Mouse (Mus musculus) cortical plate, adult 2 months (tissue): ENCODE results near the gene Rab43. TPM values are rescaled to one million over a fixed set of nuclear protein-coding genes. Genes with fewer than 3 reads are reported as not detected.
"Not testable (repeated sequence)": the region's sequence is repeated elsewhere in the genome, so short reads cannot be mapped to it uniquely, and the experiment has no call there.

Source experiments
- H3K27ac ChIP-seq: fragments of 200-500 bp; 2 replicates; pipeline ENCODE4 v1.5.1; 2012; ENCODE audit warnings: low read length, control low read depth, inconsistent platforms; ENCODE audit not compliant: insufficient read depth
- H3K4me1 ChIP-seq: fragments of 200-500 bp; 2 replicates; pipeline ENCODE4 v1.6.1; 2011; ENCODE audit warnings: low read length; ENCODE audit not compliant: control insufficient read depth, insufficient read depth
- H3K4me3 ChIP-seq: fragments of 200-500 bp; 2 replicates; pipeline ENCODE4 v1.5.1; 2011; ENCODE audit warnings: mild to moderate bottlenecking, low read length, control low read depth; ENCODE audit not compliant: insufficient read depth
- CTCF ChIP-seq: fragments of 200-500 bp; IDR thresholded peaks from 2 replicates; pipeline ENCODE4 v1.5.1; 2011; ENCODE audit warnings: mild to moderate bottlenecking, control low read depth, low read length; ENCODE audit not compliant: insufficient read depth; ENCODE audit errors: extremely low read depth
- POLR2A ChIP-seq: fragments of 200-500 bp; IDR thresholded peaks from 2 replicates; pipeline ENCODE4 v1.6.1; 2011; ENCODE audit warnings: mild to moderate bottlenecking, low read length, control low read depth; ENCODE audit not compliant: insufficient read depth; ENCODE audit errors: extremely low read depth
- polyA plus RNA-seq: library from polyadenylated mRNA; depleted of rRNA; stranded (reverse); fragments of >200 nt; gene quantifications from 2 replicates; pipeline ENCODE4 v1.2.3, GENCODE M21; 2012

Rab43 gene
- polyA plus RNA-seq, 1 experiment, result 14.4 TPM

GRCm38 (mm10) chr6:87775588-87776245, 36.2 kb downstream of the Rab43 start:
- H3K4me1 ChIP-seq, result no peaks in the 10 kb centered on the region
- no peak overlapping the region for H3K4me3 ChIP-seq
- no peak for TF ChIP-seq CTCF
- TF ChIP-seq POLR2A, result no peak
- H3K27ac ChIP-seq, result no peak overlapping the region

- Histone ChIP-seq H3K4me1 (no peaks in the 10 kb centered on the region), H3K27ac (no peak overlapping the region), H3K4me3 (no peak overlapping the region)
- TF ChIP-seq CTCF (no peak), POLR2A (no peak)
Observed at GRCm38 (mm10) chr6:87774909-87775308, 37.1 kb downstream of the Rab43 start.

DNA sequence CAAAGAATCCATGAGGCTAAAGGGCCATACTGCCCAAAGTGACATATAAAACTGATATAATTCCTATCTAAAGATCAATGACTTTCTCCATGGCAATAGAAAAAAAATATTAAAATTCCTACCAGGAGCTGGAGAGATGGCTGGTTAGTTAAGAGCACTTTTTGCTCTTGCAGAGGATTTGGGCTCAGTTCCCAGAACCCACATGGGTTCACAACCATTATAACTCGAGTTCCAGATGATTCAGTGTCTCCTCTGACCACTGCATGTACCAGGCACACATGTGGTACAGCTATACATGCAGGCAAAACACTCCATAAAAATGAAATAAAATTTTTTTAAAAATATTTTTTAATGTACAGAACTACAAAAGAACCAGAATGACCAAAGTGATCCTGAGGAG, 37.5 kb downstream of the Rab43 start:
- TF ChIP-seq POLR2A (no peak), CTCF (no peak)
- Histone ChIP-seq H3K27ac (no peak overlapping the region), H3K4me1 (no peaks in the 10 kb centered on the region), H3K4me3 (no peak overlapping the region)

GRCm38 (mm10) chr6:87770626-87771025, 41.3 kb downstream of the Rab43 start:
- TF ChIP-seq CTCF, result peak; percentile 35; the same call in 1 of the 2 replicates
- TF ChIP-seq POLR2A, result no peak
- Histone ChIP-seq H3K27ac (no peak overlapping the region), H3K4me3 (no peak overlapping the region), H3K4me1 (no peaks in the 10 kb centered on the region)

DNA sequence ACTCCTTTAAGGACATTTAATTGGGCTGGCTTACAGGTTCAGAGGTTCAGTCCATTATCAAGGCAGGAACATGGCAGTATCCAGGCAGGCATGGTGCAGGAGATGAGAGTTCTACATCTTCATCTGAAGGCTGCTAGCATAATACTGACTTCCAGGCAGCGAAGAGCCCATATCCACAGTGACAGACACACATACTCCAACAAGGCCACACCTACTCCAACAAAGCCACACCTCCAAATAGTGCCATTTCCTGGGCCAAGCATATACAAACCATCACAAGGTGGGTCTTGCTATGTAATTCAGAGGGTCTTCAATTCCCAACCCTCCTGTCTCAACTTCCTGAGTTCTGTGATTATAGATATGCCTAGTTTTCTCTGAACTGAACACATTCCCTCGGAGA, 47.7 kb downstream of the Rab43 start:
- not testable (repeated sequence) for H3K27ac ChIP-seq, H3K4me1 ChIP-seq, H3K4me3 ChIP-seq

DNA sequence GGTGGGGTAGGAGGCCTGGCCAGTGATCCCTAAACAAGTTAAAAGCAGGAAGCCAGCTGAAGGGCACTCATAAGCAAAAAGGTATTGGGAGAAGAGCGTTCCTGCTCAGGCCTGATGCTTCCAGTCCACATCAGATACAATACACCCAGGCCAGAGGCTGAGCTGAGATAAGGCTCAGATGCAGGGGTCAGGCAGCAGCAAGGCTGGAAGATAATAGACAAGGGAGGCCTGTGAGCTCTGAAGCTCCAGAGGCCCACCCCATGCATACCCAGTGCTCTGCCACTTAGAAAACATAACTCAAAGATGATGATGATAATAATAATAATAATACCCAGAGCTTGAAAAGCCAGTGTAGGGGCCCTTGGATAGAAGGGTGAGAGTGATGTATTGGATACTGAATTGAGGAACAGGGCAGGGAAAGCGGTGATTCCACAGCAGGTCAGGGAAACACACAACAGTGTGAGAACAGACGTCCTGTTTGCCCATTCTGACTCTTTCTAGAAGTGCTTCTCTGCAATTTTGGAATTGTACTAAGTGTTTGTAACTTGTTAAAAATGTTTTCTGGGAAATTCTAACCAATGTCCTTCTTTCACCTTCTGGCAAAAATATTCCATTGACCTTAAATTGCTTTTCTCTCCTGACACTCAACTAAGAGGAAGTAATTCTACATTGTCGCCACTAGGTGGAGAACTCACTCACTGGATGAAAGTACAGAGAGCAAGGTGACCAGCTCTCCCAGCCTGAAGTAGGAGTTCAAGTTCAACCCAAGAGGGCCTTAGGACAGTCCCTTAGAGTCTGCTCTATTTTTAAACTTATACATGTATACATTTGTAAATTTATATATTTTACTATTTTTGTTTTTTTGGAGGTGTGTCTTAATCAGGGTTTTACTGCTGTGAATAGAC, 48.3 kb downstream of the Rab43 start:
- H3K4me1 ChIP-seq, result no peaks in the 10 kb centered on the region
- TF ChIP-seq CTCF, result peak; percentile 53
- TF ChIP-seq POLR2A, result no peak

DNA sequence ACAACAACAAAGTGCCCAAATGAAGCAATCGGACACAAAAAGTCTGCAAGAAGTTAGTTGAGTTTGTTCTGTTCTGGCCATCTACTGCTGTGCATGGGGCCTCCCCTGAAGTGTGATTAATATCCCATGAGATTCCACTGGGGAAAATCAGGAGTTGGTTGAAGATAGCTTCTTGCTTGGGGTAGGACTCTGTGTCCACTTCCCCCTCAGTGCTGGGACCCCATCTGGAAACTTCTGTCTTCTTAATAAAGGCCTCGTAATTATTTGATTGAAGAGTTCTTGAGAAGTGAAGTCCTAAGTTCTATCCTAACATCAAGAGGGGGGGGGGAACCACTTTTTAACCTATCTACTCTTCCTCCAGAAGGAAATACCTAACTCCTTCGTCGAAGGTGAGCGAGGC, 49.8 kb downstream of the Rab43 start:
- H3K4me3 ChIP-seq, result no peak overlapping the region
- H3K4me1 ChIP-seq, result no peaks in the 10 kb centered on the region
- no peak overlapping the region for H3K27ac ChIP-seq
- TF ChIP-seq CTCF, result no peak
- TF ChIP-seq POLR2A, result no peak

More for the DNA sequence above, 48.3 kb downstream of the Rab43 start:
- H3K27ac ChIP-seq, result no peak overlapping the region
- H3K4me3 ChIP-seq, result no peak overlapping the region

DNA sequence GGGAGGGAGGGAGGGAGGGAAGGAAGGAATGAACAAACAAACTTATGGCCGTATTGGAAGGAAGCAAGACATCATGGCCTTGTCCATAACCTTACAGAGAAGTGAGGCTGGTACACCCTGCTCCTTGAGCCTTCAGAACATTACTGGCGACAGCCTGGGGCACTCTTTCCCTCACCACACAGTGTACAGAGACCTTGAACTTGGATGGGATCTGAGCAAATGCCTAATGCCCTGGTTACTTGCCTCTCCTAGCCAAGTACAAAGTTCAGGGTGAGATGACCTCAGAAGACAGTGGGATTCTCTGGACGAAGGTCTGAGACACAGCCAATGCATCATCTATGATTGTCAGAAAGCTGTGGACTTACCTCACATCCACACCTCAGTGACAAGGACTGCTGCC, 52.1 kb downstream of the Rab43 start:
- H3K4me3 ChIP-seq, result no peak overlapping the region
- TF ChIP-seq POLR2A (no peak), CTCF (no peak)

GRCm38 (mm10) chr6:87759404-87759803, 52.6 kb downstream of the Rab43 start:
- Histone ChIP-seq H3K27ac (no peak overlapping the region), H3K4me3 (no peak overlapping the region), H3K4me1 (no peaks in the 10 kb centered on the region)
- TF ChIP-seq POLR2A (no peak), CTCF (no peak)

More for the DNA sequence above, 52.1 kb downstream of the Rab43 start:
- H3K27ac ChIP-seq, result no peak overlapping the region
- H3K4me1 ChIP-seq, result no peaks in the 10 kb centered on the region

DNA sequence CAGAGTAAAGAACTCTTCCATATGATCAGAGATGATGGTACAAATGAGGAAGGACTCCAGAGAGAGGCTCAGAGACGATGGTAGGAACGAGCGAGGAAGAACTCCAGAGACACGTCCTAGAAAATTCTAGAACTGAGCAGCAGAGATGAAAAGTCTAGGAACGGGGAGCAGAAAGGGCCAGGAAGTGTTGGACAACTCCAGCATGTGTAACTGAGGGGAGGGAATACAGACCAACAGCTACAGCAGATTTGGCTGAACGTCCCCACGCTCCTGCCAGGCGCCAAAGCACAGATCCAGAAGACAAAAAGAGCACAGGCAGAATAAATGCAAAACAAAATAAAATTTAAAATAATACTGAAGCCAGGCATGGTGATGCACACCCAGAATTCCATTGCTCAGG, 55.1 kb downstream of the Rab43 start:
- H3K4me3 ChIP-seq, result no peak overlapping the region
- H3K4me1 ChIP-seq, result no peaks in the 10 kb centered on the region
- TF ChIP-seq CTCF (no peak), POLR2A (no peak)
- H3K27ac ChIP-seq, result no peak overlapping the region
